Mouse (Mus musculus): Measurements from ENCODE around the gene Rcor3. TPM values are rescaled to one million over a fixed set of nuclear protein-coding genes. Genes with fewer than 3 reads are reported as not detected.

Gene Rcor3
- total RNA-seq, 1 experiment, result 3.7 TPM

DNA sequence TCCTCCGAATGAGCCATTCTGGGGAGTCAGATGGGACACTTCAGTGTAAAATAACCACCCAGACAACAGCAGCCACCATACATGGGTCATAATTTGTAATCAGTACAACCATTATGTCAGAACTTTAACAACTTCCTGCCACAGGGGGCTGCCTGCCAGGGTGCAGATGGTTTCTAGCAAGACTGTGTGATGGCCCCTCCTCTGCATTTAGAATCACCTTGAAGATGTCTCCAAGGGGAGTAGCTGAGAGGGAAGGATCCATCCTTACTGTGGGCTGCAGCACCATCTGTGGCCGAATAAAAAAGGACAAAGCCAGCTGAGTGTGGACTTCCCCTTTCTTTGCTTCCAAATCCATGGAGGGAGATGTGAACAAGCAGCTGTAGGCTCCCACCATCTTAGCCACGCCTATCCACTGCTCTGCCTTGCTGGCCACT is 67.2 kb downstream of the Rcor3 start:
- Histone ChIP-seq H3K36me3 (ENCODE audit: control insufficient read depth, insufficient read depth, low read length, poor library complexity, severe bottlenecking) (no peaks in the 10 kb centered on the region), H3K4me1 (ENCODE audit: control insufficient read depth in 2 of 2, insufficient read depth in 2 of 2, low read length in 2 of 2, poor library complexity in 1 of 2) (no peaks in the 10 kb centered on the region), H3K9ac (ENCODE audit: insufficient read depth, low read depth, low read length, poor library complexity, severe bottlenecking) (no peak overlapping the region), H3K9me3 (ENCODE audit: control insufficient read depth, insufficient read depth, low read depth, low read length) (no peaks in the 10 kb centered on the region), H3K27ac (ENCODE audit: insufficient read depth, low read depth, low read length, poor library complexity, severe bottlenecking) (no peak overlapping the region), H3K4me3 (ENCODE audit: insufficient read depth in 1 of 2, low read depth in 1 of 2, low read length in 2 of 2, poor library complexity in 1 of 2, severe bottlenecking in 1 of 2) (no peak overlapping the region)
- no peak for DNase-seq (ENCODE audit: low read depth, low spot score)
- no peak for TF ChIP-seq ZNF384 (IDR thresholded peaks at IDR 0.05; ENCODE audit: low read depth, low read length)
- no peak for TF ChIP-seq CHD2 (IDR thresholded peaks at IDR 0.05; ENCODE audit: low read depth, low read length)
- TF ChIP-seq MAFK (IDR thresholded peaks at IDR 0.05; ENCODE audit: insufficient read depth, low read depth, low read length), result no peak
- no peak for TF ChIP-seq ZC3H11A (IDR thresholded peaks at IDR 0.05; ENCODE audit: borderline replicate concordance, low read depth, low read length)
- no peak for TF ChIP-seq HCFC1 (IDR thresholded peaks at IDR 0.05; ENCODE audit: borderline replicate concordance, insufficient read depth, low read length)
- in situ Hi-C loops (cut with MboI; ENCODE audit: low sequenced_read_pairs in 2 of 2, unreplicated experiment in 2 of 2), result no loop called here

DNA sequence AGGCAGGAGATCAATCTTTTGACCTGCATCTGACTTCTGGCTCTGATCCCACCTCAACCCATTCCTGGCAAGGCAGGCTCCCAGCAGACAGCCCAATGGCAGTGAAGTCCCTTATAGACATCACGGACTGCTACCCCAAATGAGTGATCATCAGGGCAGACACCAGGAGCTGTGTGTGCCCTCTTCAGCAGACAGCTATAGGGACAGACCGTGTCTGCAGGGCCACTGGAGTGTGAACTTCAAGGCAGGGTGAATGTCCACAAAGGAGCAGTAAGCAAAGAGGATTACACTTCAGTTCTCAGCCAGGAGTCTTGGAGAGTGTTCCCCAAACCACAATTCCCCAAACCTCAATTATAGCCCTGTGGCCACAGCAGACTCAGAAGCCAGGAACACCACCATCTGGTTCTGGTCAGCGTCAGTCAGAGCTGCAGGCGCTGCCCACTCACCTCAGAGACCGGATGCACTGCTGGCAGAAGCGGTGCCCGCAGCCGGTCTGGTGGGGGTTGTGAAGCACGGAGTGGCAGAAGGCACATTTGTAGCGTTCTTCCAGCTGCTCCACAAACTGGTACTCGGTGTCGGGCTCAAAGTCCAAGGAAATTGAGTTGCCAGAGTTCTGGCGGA is 67.8 kb downstream of the Rcor3 start:
- in situ Hi-C loops (cut with MboI; ENCODE audit: low sequenced_read_pairs in 2 of 2, unreplicated experiment in 2 of 2), result no loop called here
- no peak overlapping the region for H3K27ac ChIP-seq (ENCODE audit: insufficient read depth, low read depth, low read length, poor library complexity, severe bottlenecking)
- H3K36me3 ChIP-seq (ENCODE audit: control insufficient read depth, insufficient read depth, low read length, poor library complexity, severe bottlenecking), result no peaks in the 10 kb centered on the region
- no peak overlapping the region for H3K9ac ChIP-seq (ENCODE audit: insufficient read depth, low read depth, low read length, poor library complexity, severe bottlenecking)
- no peak for TF ChIP-seq HCFC1 (IDR thresholded peaks at IDR 0.05; ENCODE audit: borderline replicate concordance, insufficient read depth, low read length)
- no peak for TF ChIP-seq ZNF384 (IDR thresholded peaks at IDR 0.05; ENCODE audit: low read depth, low read length)
- no peak for TF ChIP-seq ZC3H11A (IDR thresholded peaks at IDR 0.05; ENCODE audit: borderline replicate concordance, low read depth, low read length)
- TF ChIP-seq MAFK (IDR thresholded peaks at IDR 0.05; ENCODE audit: insufficient read depth, low read depth, low read length), result no peak
- TF ChIP-seq CHD2 (IDR thresholded peaks at IDR 0.05; ENCODE audit: low read depth, low read length), result no peak
- H3K4me1 ChIP-seq (ENCODE audit: control insufficient read depth in 2 of 2, insufficient read depth in 2 of 2, low read length in 2 of 2, poor library complexity in 1 of 2), result no peaks in the 10 kb centered on the region
- no peak overlapping the region for H3K4me3 ChIP-seq (ENCODE audit: insufficient read depth in 1 of 2, low read depth in 1 of 2, low read length in 2 of 2, poor library complexity in 1 of 2, severe bottlenecking in 1 of 2)
- DNase-seq (ENCODE audit: low read depth, low spot score), result no peak
- no peaks in the 10 kb centered on the region for H3K9me3 ChIP-seq (ENCODE audit: control insufficient read depth, insufficient read depth, low read depth, low read length)

DNA sequence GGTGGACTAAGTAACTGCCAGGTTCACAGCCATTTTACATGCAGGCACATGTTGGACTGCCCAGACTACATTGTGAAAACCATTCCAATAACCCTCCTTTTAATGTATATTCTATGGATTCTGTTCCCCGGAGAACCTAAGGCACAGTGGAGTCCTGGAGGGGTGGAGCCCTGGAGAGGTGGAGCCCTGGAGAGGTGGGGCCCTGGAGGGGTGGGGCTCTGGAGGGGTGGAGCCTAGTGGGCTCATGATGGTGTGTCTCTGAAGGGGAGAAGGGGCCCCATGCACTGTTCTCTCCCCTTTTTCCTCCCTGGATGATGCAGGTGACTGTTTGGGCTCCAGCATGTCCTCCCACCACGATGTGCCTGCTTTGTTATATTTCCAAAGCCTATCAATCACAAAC is 69.7 kb downstream of the Rcor3 start:
- in situ Hi-C loops (cut with MboI; ENCODE audit: low sequenced_read_pairs in 2 of 2, unreplicated experiment in 2 of 2), result no loop called here
- Histone ChIP-seq H3K9ac (ENCODE audit: insufficient read depth, low read depth, low read length, poor library complexity, severe bottlenecking) (no peak overlapping the region), H3K27ac (ENCODE audit: insufficient read depth, low read depth, low read length, poor library complexity, severe bottlenecking) (no peak overlapping the region), H3K9me3 (ENCODE audit: control insufficient read depth, insufficient read depth, low read depth, low read length) (no peaks in the 10 kb centered on the region), H3K36me3 (ENCODE audit: control insufficient read depth, insufficient read depth, low read length, poor library complexity, severe bottlenecking) (no peaks in the 10 kb centered on the region), H3K4me3 (ENCODE audit: insufficient read depth in 1 of 2, low read depth in 1 of 2, low read length in 2 of 2, poor library complexity in 1 of 2, severe bottlenecking in 1 of 2) (no peak overlapping the region), H3K4me1 (ENCODE audit: control insufficient read depth in 2 of 2, insufficient read depth in 2 of 2, low read length in 2 of 2, poor library complexity in 1 of 2) (no peaks in the 10 kb centered on the region)
- TF ChIP-seq ZC3H11A (IDR thresholded peaks at IDR 0.05; ENCODE audit: borderline replicate concordance, low read depth, low read length) (no peak), CHD2 (IDR thresholded peaks at IDR 0.05; ENCODE audit: low read depth, low read length) (no peak), ZNF384 (IDR thresholded peaks at IDR 0.05; ENCODE audit: low read depth, low read length) (no peak), MAFK (IDR thresholded peaks at IDR 0.05; ENCODE audit: insufficient read depth, low read depth, low read length) (no peak), HCFC1 (IDR thresholded peaks at IDR 0.05; ENCODE audit: borderline replicate concordance, insufficient read depth, low read length) (no peak)
- no peak for DNase-seq (ENCODE audit: low read depth, low spot score)

DNA sequence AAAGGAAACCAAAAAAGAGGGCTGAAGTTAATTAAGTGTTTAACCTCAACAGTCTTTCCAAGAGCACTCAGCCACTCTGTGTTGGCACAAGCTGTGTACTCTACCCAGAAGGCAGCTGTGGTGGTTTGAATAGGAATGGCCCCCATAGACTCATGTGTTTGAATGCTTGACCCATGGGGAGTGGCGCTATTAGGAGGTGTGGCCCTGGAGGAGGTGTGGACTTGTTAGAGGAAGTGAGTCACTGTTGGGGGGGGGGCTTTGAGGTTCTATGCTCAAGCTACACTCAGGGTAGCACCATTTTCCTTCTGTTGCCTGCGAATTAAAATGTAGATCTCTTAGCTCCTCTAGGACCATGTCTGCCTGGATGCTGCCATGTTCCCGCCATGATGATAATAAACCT is 70.9 kb downstream of the Rcor3 start:
- in situ Hi-C loops (cut with MboI; ENCODE audit: low sequenced_read_pairs in 2 of 2, unreplicated experiment in 2 of 2), result no loop called here
- Histone ChIP-seq H3K27ac (ENCODE audit: insufficient read depth, low read depth, low read length, poor library complexity, severe bottlenecking) (no peak overlapping the region), H3K9ac (ENCODE audit: insufficient read depth, low read depth, low read length, poor library complexity, severe bottlenecking) (no peak overlapping the region), H3K4me3 (ENCODE audit: insufficient read depth in 1 of 2, low read depth in 1 of 2, low read length in 2 of 2, poor library complexity in 1 of 2, severe bottlenecking in 1 of 2) (no peak overlapping the region), H3K36me3 (ENCODE audit: control insufficient read depth, insufficient read depth, low read length, poor library complexity, severe bottlenecking) (no peaks in the 10 kb centered on the region), H3K9me3 (ENCODE audit: control insufficient read depth, insufficient read depth, low read depth, low read length) (no peaks in the 10 kb centered on the region), H3K4me1 (ENCODE audit: control insufficient read depth in 2 of 2, insufficient read depth in 2 of 2, low read length in 2 of 2, poor library complexity in 1 of 2) (no peaks in the 10 kb centered on the region)
- TF ChIP-seq ZC3H11A (IDR thresholded peaks at IDR 0.05; ENCODE audit: borderline replicate concordance, low read depth, low read length) (no peak), ZNF384 (IDR thresholded peaks at IDR 0.05; ENCODE audit: low read depth, low read length) (no peak), CHD2 (IDR thresholded peaks at IDR 0.05; ENCODE audit: low read depth, low read length) (no peak), MAFK (IDR thresholded peaks at IDR 0.05; ENCODE audit: insufficient read depth, low read depth, low read length) (no peak), HCFC1 (IDR thresholded peaks at IDR 0.05; ENCODE audit: borderline replicate concordance, insufficient read depth, low read length) (no peak)
- DNase-seq (ENCODE audit: low read depth, low spot score), result no peak
